Mouse (Mus musculus) CH12.LX (cell line): ENCODE data around the gene Msrb1. TPM values are rescaled to one million over a fixed set of nuclear protein-coding genes. Genes with fewer than 3 reads are reported as not detected.

Experiments
- DNase-seq: peaks from one replicate; pipeline ENCODE4 v3.0.0-alpha.2; 2013; ENCODE audit errors: extremely low read depth
- H3K27ac ChIP-seq: 2 replicates; pipeline ENCODE4 v1.5.1; 2012; ENCODE audit warnings: low read depth, mild to moderate bottlenecking, control low read depth, moderate library complexity; ENCODE audit not compliant: insufficient read depth
- H3K27me3 ChIP-seq: replicated peaks from 2 replicates; pipeline ENCODE3; 2012; ENCODE audit warnings: inconsistent platforms
- H3K36me3 ChIP-seq, 2 experiments: replicated peaks in 1 of 2; 2 replicates each; pipeline versions ENCODE3 to v1.6.1; 2012; ENCODE audit warnings: inconsistent platforms in 1 of 2, low read length in 1 of 2, mild to moderate bottlenecking in 1 of 2, mixed read lengths in 1 of 2, moderate library complexity in 1 of 2; ENCODE audit not compliant: control insufficient read depth in 1 of 2, insufficient read depth in 1 of 2
- H3K4me1 ChIP-seq, 2 experiments: 2 replicates each; pipeline ENCODE4 v1.6.1; 2012; ENCODE audit warnings: inconsistent platforms in 1 of 2, moderate library complexity in 1 of 2; ENCODE audit not compliant: insufficient read depth in 2 of 2, control insufficient read depth in 1 of 2
- H3K4me2 ChIP-seq: 2 replicates; pipeline ENCODE4 v1.6.1; 2012; ENCODE audit warnings: low read depth, mild to moderate bottlenecking, control low read depth; ENCODE audit not compliant: poor library complexity, insufficient read depth, severe bottlenecking
- H3K4me3 ChIP-seq, 3 experiments: fragments of 150-350 bp in 1 of 3; sonication (generic) in 1 of 3; replicated peaks in 1 of 3; 2 replicates each; pipeline versions ENCODE3 to v1.5.1; 2011 to 2012; ENCODE audit warnings: low read depth in 2 of 3, low read length in 2 of 3, mild to moderate bottlenecking in 2 of 3, moderate library complexity in 2 of 3, control low read depth in 1 of 3, improper control_type of control experiment in 1 of 3, inconsistent platforms in 1 of 3, mixed read lengths in 1 of 3; ENCODE audit not compliant: poor library complexity in 1 of 3
- H3K79me2 ChIP-seq: replicated peaks from 2 replicates; pipeline ENCODE4 v1.6.1; 2012; ENCODE audit warnings: mild to moderate bottlenecking, moderate library complexity; ENCODE audit not compliant: control insufficient read depth, poor library complexity, insufficient read depth, severe bottlenecking; ENCODE audit errors: extremely low read depth
- H3K9ac ChIP-seq: 2 replicates; pipeline ENCODE4 v1.6.1; 2012; ENCODE audit warnings: low read depth, mild to moderate bottlenecking, control low read depth, moderate library complexity; ENCODE audit not compliant: insufficient read depth
- H3K9me3 ChIP-seq: replicated peaks from 2 replicates; pipeline ENCODE3; 2012; ENCODE audit warnings: low read length, inconsistent platforms, mixed read lengths
- BHLHE40 ChIP-seq: IDR thresholded peaks from 2 replicates; pipeline ENCODE4 v1.6.1; 2011; ENCODE audit warnings: mild to moderate bottlenecking, low read depth, low read length, improper control_type of control experiment
- CTCF ChIP-seq, 2 experiments: IDR thresholded peaks in 1 of 2; conservative IDR thresholded peaks in 1 of 2; 2 replicates each; pipeline ENCODE4 v1.5.1; 2011 to 2012; ENCODE audit warnings: low read depth in 2 of 2, low read length in 2 of 2, improper control_type of control experiment in 1 of 2, inconsistent platforms in 1 of 2, mild to moderate bottlenecking in 1 of 2, moderate library complexity in 1 of 2
- ELF1 ChIP-seq: IDR thresholded peaks from 2 replicates; pipeline ENCODE4 v1.6.1; 2014; ENCODE audit warnings: low read depth, mild to moderate bottlenecking, inconsistent platforms, low read length, improper control_type of control experiment
- EP300 ChIP-seq: IDR thresholded peaks from 2 replicates; pipeline ENCODE4 v1.6.1; 2011; ENCODE audit warnings: low read length, improper control_type of control experiment
- ETS1 ChIP-seq: conservative IDR thresholded peaks from 2 replicates; pipeline ENCODE4 v1.6.1; 2012; ENCODE audit warnings: low read depth, mild to moderate bottlenecking, inconsistent platforms, low read length, improper control_type of control experiment, moderate library complexity
- IRF4 ChIP-seq: IDR thresholded peaks from 2 replicates; pipeline ENCODE4 v1.6.1; 2014; ENCODE audit warnings: low read depth, mild to moderate bottlenecking, inconsistent platforms, low read length, improper control_type of control experiment
- JUN ChIP-seq: IDR thresholded peaks from 2 replicates; pipeline ENCODE4 v1.6.1; 2011; ENCODE audit warnings: low read depth, mild to moderate bottlenecking, low read length, improper control_type of control experiment, moderate library complexity; ENCODE audit not compliant: insufficient read depth
- JUND ChIP-seq: conservative IDR thresholded peaks from 2 replicates; pipeline ENCODE4 v1.6.1; 2011; ENCODE audit warnings: low read depth, low read length, improper control_type of control experiment
- KAT2A ChIP-seq: IDR thresholded peaks from 2 replicates; pipeline ENCODE4 v1.6.1; 2012; ENCODE audit warnings: low read length, improper control_type of control experiment, inconsistent platforms; ENCODE audit not compliant: insufficient replicate concordance
- MAFK ChIP-seq: IDR thresholded peaks from 2 replicates; pipeline ENCODE4 v1.6.1; 2011; ENCODE audit warnings: low read length, improper control_type of control experiment; ENCODE audit not compliant: insufficient replicate concordance
- MAX ChIP-seq: IDR thresholded peaks from 2 replicates; pipeline ENCODE4 v1.6.1; 2011; ENCODE audit warnings: low read length, improper control_type of control experiment
- MAZ ChIP-seq: IDR thresholded peaks from 2 replicates; pipeline ENCODE4 v1.6.1; 2012; ENCODE audit warnings: low read depth, mild to moderate bottlenecking, inconsistent platforms, low read length, improper control_type of control experiment, moderate library complexity
- MEF2A ChIP-seq: IDR thresholded peaks from 2 replicates; pipeline ENCODE4 v1.6.1; 2014; ENCODE audit warnings: low read depth, mild to moderate bottlenecking, inconsistent platforms, low read length, improper control_type of control experiment, borderline replicate concordance
- MYC ChIP-seq: IDR thresholded peaks from 2 replicates; pipeline ENCODE4 v1.6.1; 2011; ENCODE audit warnings: low read depth, mild to moderate bottlenecking, improper control_type of control experiment, low read length
- NRF1 ChIP-seq: IDR thresholded peaks from 2 replicates; pipeline ENCODE4 v1.6.1; 2014; ENCODE audit warnings: low read depth, mild to moderate bottlenecking, inconsistent platforms, low read length, improper control_type of control experiment, moderate library complexity
- POLR2A ChIP-seq: IDR thresholded peaks from 2 replicates; pipeline ENCODE4 v1.6.1; 2011; ENCODE audit warnings: low read depth, mild to moderate bottlenecking, improper control_type of control experiment, low read length
- POLR2AphosphoS2 ChIP-seq: IDR thresholded peaks from 2 replicates; pipeline ENCODE4 v1.6.1; 2011; ENCODE audit warnings: low read depth, low read length, improper control_type of control experiment
- RCOR1 ChIP-seq: conservative IDR thresholded peaks from 2 replicates; pipeline ENCODE4 v1.6.1; 2012; ENCODE audit warnings: low read depth, mild to moderate bottlenecking, inconsistent platforms, low read length, improper control_type of control experiment
- UBTF ChIP-seq: IDR thresholded peaks from 2 replicates; pipeline ENCODE4 v1.6.1; 2012; ENCODE audit warnings: low read depth, mild to moderate bottlenecking, inconsistent platforms, low read length, improper control_type of control experiment, moderate library complexity
- USF1 ChIP-seq: IDR thresholded peaks from 2 replicates; pipeline ENCODE4 v1.6.1; 2014; ENCODE audit warnings: low read depth, mild to moderate bottlenecking, inconsistent platforms, low read length, improper control_type of control experiment
- USF2 ChIP-seq: conservative IDR thresholded peaks from 2 replicates; pipeline ENCODE4 v1.6.1; 2011; ENCODE audit warnings: low read depth, low read length, improper control_type of control experiment
- ZMIZ1 ChIP-seq: IDR thresholded peaks from 2 replicates; pipeline ENCODE4 v1.6.1; 2012; ENCODE audit warnings: low read depth, mild to moderate bottlenecking, inconsistent platforms, low read length, improper control_type of control experiment
- dilution Hi-C: fragments of 300-500 bp; cut with MboI; formaldehyde crosslinking; loops from 2 replicates; pipeline ENCODE4 v1.14.3; 2020; ENCODE audit warnings: low sequenced_read_pairs; ENCODE audit not compliant: extremely low pct_unique_long_range_greater_than_20kb, extremely low pct_ligation_motif_present
- in situ Hi-C: fragments of 300-500 bp; cut with MboI; formaldehyde crosslinking; loops from 3 replicates; pipeline ENCODE4 v1.14.3; 2019; ENCODE audit warnings: low sequenced_read_pairs, low pct_ligation_motif_present, low pct_unique_long_range_greater_than_20kb, mixed read lengths
- polyA plus RNA-seq: library from polyadenylated mRNA; unstranded; fragments of >175 nt; gene quantifications from 2 replicates; pipeline ENCODE4 v1.2.1, GENCODE M21; 2012; ENCODE audit warnings: low read depth; ENCODE audit not compliant: insufficient read length
- total RNA-seq, 2 experiments: library from RNA; depleted of rRNA; stranded (reverse); fragments of 300-350 nt in 1 of 2; fragments of >200 nt in 1 of 2; gene quantifications; 2 replicates each; pipeline ENCODE4 v1.2.3; 2012 to 2014

Msrb1 gene
- total and polyA plus RNA-seq, 3 experiments: 26.9 to 70.0 (median 39.7) TPM

GRCm38 (mm10) chr17:24765016-24765905 lies 28.8 kb downstream of the Msrb1 start:
- Histone ChIP-seq H3K36me3 (no peaks in the 10 kb centered on the region), H3K9me3 (no peaks in the 10 kb centered on the region), H3K4me2 (no peak overlapping the region), H3K27ac (no peak overlapping the region), H3K27me3 (peaks cover 88% of the 10 kb centered on the region), H3K4me1 (peaks cover 0 to 14% of the 10 kb centered on the region in 2 experiments; a peak in 2 of 4 replicates), H3K79me2 (no peaks in the 10 kb centered on the region), H3K4me3 (no peak overlapping the region), H3K9ac (no peak overlapping the region)
- TF ChIP-seq CTCF (conservative IDR thresholded peaks at IDR 0.05 in 1 of 2, IDR thresholded peaks at IDR 0.05 in 1 of 2; ENCODE audit: low read depth in 2 of 2, low read length in 2 of 2): no peak
- no peak for TF ChIP-seq MEF2A
- no peak for TF ChIP-seq POLR2A
- no peak for TF ChIP-seq JUN
- no peak for TF ChIP-seq ZMIZ1
- TF ChIP-seq ETS1: no peak
- TF ChIP-seq RCOR1: no peak
- no peak for TF ChIP-seq MYC
- no peak for TF ChIP-seq NRF1
- dilution Hi-C loops (no loop called here), in situ Hi-C loops (no loop called here)
- no peak for DNase-seq

DNA sequence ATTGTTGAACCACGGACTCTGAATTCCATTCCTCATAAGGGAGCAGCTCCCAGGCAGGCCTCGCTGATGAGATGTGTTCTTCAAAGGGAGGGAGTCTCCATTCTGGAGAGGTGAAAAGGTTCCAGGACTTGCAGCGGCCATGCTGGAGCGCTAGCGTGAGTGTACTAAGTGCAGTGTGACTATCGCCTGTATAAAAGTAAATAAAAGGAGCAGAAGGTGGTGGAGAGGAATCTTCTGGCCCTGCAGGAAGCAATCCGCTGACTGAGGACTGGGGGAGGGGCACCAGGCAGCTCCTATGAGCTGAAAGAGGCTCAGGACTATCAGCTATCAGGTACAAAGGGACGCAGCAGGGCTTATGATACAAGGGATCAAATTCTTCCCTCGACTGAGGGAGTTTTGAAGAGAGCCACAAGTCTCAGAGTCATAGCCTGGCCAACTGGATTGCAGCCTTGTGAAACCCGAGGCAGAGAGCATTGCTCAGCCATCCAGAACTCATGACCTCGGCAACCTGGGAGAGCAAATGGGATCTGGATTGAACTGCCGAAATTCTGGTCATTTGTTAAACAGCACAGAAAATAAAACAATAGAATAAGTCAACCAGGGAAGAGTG lies 29.9 kb downstream of the Msrb1 start:
- no peak overlapping the region for H3K4me2 ChIP-seq
- H3K9me3 ChIP-seq: no peaks in the 10 kb centered on the region
- no peak for DNase-seq
- no peak overlapping the region for H3K9ac ChIP-seq
- peaks cover 0 to 14% of the 10 kb centered on the region in 2 experiments; a peak in 2 of 4 replicates for H3K4me1 ChIP-seq
- in situ Hi-C loops: no loop called here
- dilution Hi-C loops: no loop called here
- H3K27me3 ChIP-seq: peaks cover 77% of the 10 kb centered on the region
- no peak overlapping the region for H3K27ac ChIP-seq
- no peaks in the 10 kb centered on the region for H3K36me3 ChIP-seq
- TF ChIP-seq KAT2A (no peak), CTCF (conservative IDR thresholded peaks at IDR 0.05 in 1 of 2, IDR thresholded peaks at IDR 0.05 in 1 of 2; ENCODE audit: low read depth in 2 of 2, low read length in 2 of 2) (no peak), EP300 (no peak), ETS1 (no peak), IRF4 (no peak), MAZ (no peak), ZMIZ1 (no peak), ELF1 (no peak), JUND (no peak), UBTF (no peak), USF1 (no peak), MAX (no peak), POLR2AphosphoS2 (no peak), MAFK (no peak), USF2 (no peak), BHLHE40 (no peak)
- H3K4me3 ChIP-seq: no peak overlapping the region
- H3K79me2 ChIP-seq: no peaks in the 10 kb centered on the region
